Mouse (Mus musculus) lung, postnatal 0 days (tissue): Measurements from ENCODE around the gene Gm6993. TPM values are rescaled to one million over a fixed set of nuclear protein-coding genes. Genes with fewer than 3 reads are reported as not detected.

Experiments used
- ATAC-seq: fragments of 200-750 bp; cut with Nextera tagmentation; 2 replicates; pipeline ENCODE4 v1.8.0; 2017; ENCODE audit warnings: moderate library complexity
- DNase-seq: peaks from one replicate; pipeline ENCODE4 v3.0.0-alpha.2; 2016; ENCODE audit warnings: low spot score
- H3K27ac ChIP-seq: fragments of 300-500 bp; sonication (generic); 2 replicates; pipeline ENCODE4 v1.5.1; 2014; ENCODE audit warnings: antibody characterized with exemption, mild to moderate bottlenecking, low read length, mixed read lengths
- H3K27me3 ChIP-seq: fragments of 300-500 bp; sonication (generic); replicated peaks from 2 replicates; pipeline ENCODE4 v1.6.1; 2014; ENCODE audit warnings: low read length, mixed read lengths; ENCODE audit not compliant: insufficient read depth
- H3K36me3 ChIP-seq: fragments of 300-500 bp; sonication (generic); 2 replicates; pipeline ENCODE4 v1.6.1; 2014; ENCODE audit warnings: low read length, mixed read lengths; ENCODE audit not compliant: insufficient read depth
- H3K4me1 ChIP-seq: fragments of 300-500 bp; sonication (generic); 2 replicates; pipeline ENCODE4 v1.6.1; 2014; ENCODE audit warnings: antibody characterized with exemption, low read depth, low read length, mixed read lengths; ENCODE audit not compliant: insufficient read depth
- H3K4me2 ChIP-seq: fragments of 300-500 bp; sonication (generic); replicated peaks from 2 replicates; pipeline ENCODE4 v1.6.1; 2014; ENCODE audit warnings: low read depth, mild to moderate bottlenecking, low read length, moderate library complexity, mixed read lengths
- H3K4me3 ChIP-seq: fragments of 300-500 bp; sonication (generic); 2 replicates; pipeline ENCODE4 v1.5.1; 2014; ENCODE audit warnings: low read depth, low read length
- H3K9ac ChIP-seq: fragments of 300-500 bp; sonication (generic); replicated peaks from 2 replicates; pipeline ENCODE4 v1.6.1; 2014; ENCODE audit warnings: low read depth, mild to moderate bottlenecking
- H3K9me3 ChIP-seq: fragments of 300-500 bp; sonication (generic); 2 replicates; pipeline ENCODE4 v1.6.1; 2016; ENCODE audit warnings: low read length, mixed read lengths
- CTCF ChIP-seq: IDR thresholded peaks from 2 replicates; pipeline ENCODE4 v1.5.1; 2016; ENCODE audit warnings: antibody characterized with exemption, mild to moderate bottlenecking
- EP300 ChIP-seq: IDR thresholded peaks from 2 replicates; pipeline ENCODE4 v1.6.1; 2016; ENCODE audit warnings: antibody characterized with exemption, mild to moderate bottlenecking, control low read depth
- WGBS: fragments of 180-500 bp; shearing (Covaris S2); extraction: QIAGEN DNeasy Blood & Tissue Kit; methylation state at CpG from one replicate; pipeline ENCODE4 v1.1.7; 2014; 5-methylcytosine and 5-hydroxymethylcytosine counted together
- polyA plus RNA-seq: library from polyadenylated mRNA; unstranded; fragments of >200 nt; fragmentation: Nextera tagmentation; extraction: Ambion mirVana; gene quantifications from 2 replicates; pipeline ENCODE4 v1.2.1, GENCODE M21; 2015

The Gm6993 gene
- polyA plus RNA-seq, 1 experiment from 2014 or later = not detected

GRCm38 (mm10) chr12:31272012-31272735, 31.6 kb downstream of the Gm6993 start:
- Histone ChIP-seq H3K4me1 (peaks cover 25% of the 10 kb centered on the region; the same call in 1 of the 2 replicates), H3K36me3 (peaks cover 12% of the 10 kb centered on the region; the same call in 1 of the 2 replicates), H3K9me3 (no peaks in the 10 kb centered on the region), H3K27me3 (no peaks in the 10 kb centered on the region), H3K9ac (no peak overlapping the region), H3K4me2 (peak overlapping the region; percentile 32; the same call in 1 of the 2 replicates), H3K27ac (0 out of 2 replicates have a peak overlapping the region, but pooled peaks have one; percentile 68), H3K4me3 (no peak overlapping the region)
- no peak for ATAC-seq
- WGBS = 32% methylated on average over 8 of the region's 8 CpGs
- TF ChIP-seq CTCF (no peak), EP300 (no peak)
- DNase-seq = no peak

GRCm38 (mm10) chr12:31272846-31273245, 32.3 kb downstream of the Gm6993 start:
- Histone ChIP-seq H3K36me3 (peaks cover 16% of the 10 kb centered on the region; the same call in 1 of the 2 replicates), H3K27me3 (no peaks in the 10 kb centered on the region), H3K9ac (no peak overlapping the region), H3K27ac (no peak overlapping the region), H3K4me1 (peaks cover 23% of the 10 kb centered on the region; the same call in 1 of the 2 replicates), H3K9me3 (no peaks in the 10 kb centered on the region), H3K4me3 (no peak overlapping the region), H3K4me2 (no peak overlapping the region)
- no peak for ATAC-seq
- 75% methylated on average over 2 of the region's 2 CpGs for WGBS
- TF ChIP-seq EP300 (no peak), CTCF (no peak)
- DNase-seq = no peak

GRCm38 (mm10) chr12:31273646-31274045, 33.1 kb downstream of the Gm6993 start:
- Histone ChIP-seq H3K9ac (no peak overlapping the region), H3K4me3 (no peak overlapping the region), H3K4me1 (peaks cover 23% of the 10 kb centered on the region; the same call in 1 of the 2 replicates), H3K36me3 (peaks cover 17% of the 10 kb centered on the region; the same call in 1 of the 2 replicates), H3K4me2 (no peak overlapping the region), H3K9me3 (no peaks in the 10 kb centered on the region), H3K27ac (no peak overlapping the region), H3K27me3 (no peaks in the 10 kb centered on the region)
- TF ChIP-seq CTCF (no peak), EP300 (no peak)
- WGBS = 97% methylated on average over 7 of the region's 7 CpGs
- no peak for ATAC-seq
- DNase-seq = no peak

GRCm38 (mm10) chr12:31275411-31275810, 34.8 kb downstream of the Gm6993 start:
- peak; percentile 48 for ATAC-seq

GRCm38 (mm10) chr12:31278270-31278669, 37.7 kb downstream of the Gm6993 start:
- Histone ChIP-seq H3K9me3 (no peaks in the 10 kb centered on the region), H3K27me3 (no peaks in the 10 kb centered on the region), H3K9ac (no peak overlapping the region), H3K4me1 (peaks cover 12% of the 10 kb centered on the region; the same call in 1 of the 2 replicates), H3K4me2 (no peak overlapping the region), H3K27ac (no peak overlapping the region), H3K4me3 (no peak overlapping the region), H3K36me3 (peaks cover 21% of the 10 kb centered on the region; the same call in 1 of the 2 replicates)
- WGBS = 83% methylated on average over 11 of the region's 11 CpGs
- ATAC-seq (no peak), DNase-seq (no peak)
- TF ChIP-seq CTCF (no peak), EP300 (no peak)

More at GRCm38 (mm10) chr12:31275411-31275810, 34.8 kb downstream of the Gm6993 start:
- no peaks in the 10 kb centered on the region for H3K9me3 ChIP-seq
- 0 out of 2 replicates have a peak overlapping the region, but pooled peaks have one; percentile 32 for H3K27ac ChIP-seq
- WGBS = 53% methylated on average over 10 of the region's 10 CpGs
- no peak overlapping the region for H3K4me3 ChIP-seq
- TF ChIP-seq EP300 (no peak), CTCF (no peak)
- peaks cover 16% of the 10 kb centered on the region; the same call in 1 of the 2 replicates for H3K4me1 ChIP-seq
- no peak overlapping the region for H3K9ac ChIP-seq
- H3K36me3 ChIP-seq = peaks cover 27% of the 10 kb centered on the region; the same call in 1 of the 2 replicates
- peak; percentile 8 for DNase-seq
- H3K27me3 ChIP-seq = no peaks in the 10 kb centered on the region
- no peak overlapping the region for H3K4me2 ChIP-seq

- 56% methylated on average over 7 of the region's 7 CpGs for WGBS
- DNase-seq = peak; percentile 4
- no peak overlapping the region for H3K9ac ChIP-seq
Measured at GRCm38 (mm10) chr12:31280318-31280717, 39.7 kb downstream of the Gm6993 start.

More at GRCm38 (mm10) chr12:31280318-31280717, 39.7 kb downstream of the Gm6993 start:
- H3K4me1 ChIP-seq = peaks cover 10% of the 10 kb centered on the region; the same call in 1 of the 2 replicates
- ATAC-seq = no peak
- H3K27me3 ChIP-seq = no peaks in the 10 kb centered on the region
- H3K4me2 ChIP-seq = no peak overlapping the region
- H3K27ac ChIP-seq = no peak overlapping the region
- H3K9me3 ChIP-seq = no peaks in the 10 kb centered on the region
- no peak overlapping the region for H3K4me3 ChIP-seq
- TF ChIP-seq EP300 (no peak), CTCF (no peak)
- H3K36me3 ChIP-seq = peaks cover 18% of the 10 kb centered on the region; the same call in 1 of the 2 replicates
